Mouse (Mus musculus): ENCODE measurements at regions not wholly inside any gene's neighbourhood (a gene's known extent, or its start where the extent isn't known, plus 50 kb on each side); places are given as distances from the start of the nearest gene placed in this dataset.

GRCm38 (mm10) chr15:28081147-28081546 lies 55.5 kb upstream of the Trio start:
- no peak for DNase-seq

GRCm38 (mm10) chr15:28082411-28082810 lies 56.8 kb upstream of the Trio start:
- no peak for DNase-seq

DNA sequence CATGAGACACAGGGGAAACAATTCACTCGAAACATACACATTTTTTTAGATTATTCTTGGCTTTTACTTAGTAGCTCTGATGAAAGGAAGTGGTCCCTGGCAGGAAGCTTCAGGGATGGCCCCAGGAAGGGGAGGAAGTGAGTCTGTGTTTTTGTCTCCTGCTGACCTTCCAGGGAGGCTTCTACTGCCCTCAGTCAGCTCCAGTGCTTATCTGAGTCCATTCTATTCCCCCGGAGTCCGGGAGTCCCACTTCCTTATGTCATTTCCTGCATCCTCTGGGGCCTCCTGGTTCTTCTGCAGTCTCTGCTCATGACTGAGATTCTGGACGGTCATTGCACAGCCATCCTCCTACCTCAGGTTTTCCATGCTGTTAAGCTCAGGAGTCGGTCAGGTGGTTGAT lies 80.3 kb upstream of the Trio start:
- no peak for DNase-seq

DNA sequence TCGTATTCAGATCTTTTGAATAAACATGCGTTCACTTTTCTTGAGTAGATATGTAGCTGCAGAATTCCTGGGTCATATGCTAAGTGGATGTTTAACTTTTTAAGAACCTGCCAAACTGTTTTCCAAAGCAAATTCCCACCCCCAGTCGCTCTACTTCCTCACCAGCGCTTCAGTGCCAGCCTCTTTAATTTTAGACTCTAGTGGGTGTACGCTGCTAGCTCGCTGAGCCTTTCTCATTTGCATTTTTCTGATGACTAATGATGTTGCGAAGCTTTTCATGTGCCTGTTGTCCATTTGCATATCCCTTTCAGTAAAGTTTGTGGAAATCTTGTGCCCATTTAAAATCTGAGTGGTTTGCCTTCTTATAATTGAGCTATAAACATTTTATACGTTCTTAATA lies 84.3 kb upstream of the Trio start:
- DNase-seq = peak; percentile 64

DNA sequence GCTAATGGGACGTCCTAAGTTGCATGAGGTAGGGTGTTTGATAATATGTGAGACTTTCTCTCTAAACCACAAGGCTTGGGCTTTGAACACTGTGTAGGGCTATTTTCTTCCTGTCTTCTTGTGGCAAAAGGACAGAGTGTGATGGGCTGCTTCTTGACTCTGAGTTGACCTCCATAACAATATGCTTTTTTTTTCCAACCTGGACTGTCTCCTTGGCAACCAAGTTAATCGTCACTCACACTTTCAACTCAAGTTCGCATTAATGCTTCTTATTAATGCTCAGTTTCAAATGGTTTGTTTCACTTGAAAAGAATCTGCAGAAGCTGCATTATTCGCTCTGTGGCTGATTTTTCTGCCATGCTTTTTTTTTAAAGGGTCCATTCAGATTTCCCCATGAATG lies 87.8 kb upstream of the Trio start:
- DNase-seq = peak; percentile 73

DNA sequence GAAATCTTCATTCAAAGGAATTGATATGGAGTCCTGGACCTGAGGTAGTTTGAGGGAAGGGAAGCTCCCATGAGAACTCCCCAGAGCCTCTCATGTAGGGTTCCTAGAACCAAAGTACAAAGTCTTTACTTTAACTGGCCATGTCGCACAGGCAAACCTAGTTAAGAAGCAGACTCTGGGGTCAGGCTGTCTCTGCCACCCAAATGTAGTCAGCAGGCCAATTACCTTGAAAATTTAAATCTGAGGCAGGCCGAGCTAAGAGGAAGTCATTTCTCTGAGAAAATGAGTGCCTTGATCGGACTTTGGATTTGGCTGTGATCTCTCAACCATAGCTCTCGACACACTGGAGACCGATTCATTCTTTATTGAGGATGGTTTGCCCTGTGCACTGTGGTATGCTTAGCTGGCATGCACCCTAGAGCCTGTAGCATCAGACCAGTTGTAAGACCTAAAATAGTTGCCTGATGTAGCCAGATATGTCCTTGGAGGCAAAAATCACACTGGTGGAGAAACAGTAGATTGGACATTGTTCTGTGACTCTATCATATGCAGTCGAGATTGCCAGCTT lies 88.6 kb upstream of the Trio start:
- DNase-seq = peak; percentile 85

- DNase-seq = no peak
These were observed 76.7 kb upstream of the Dnah5 start for GRCm38 (mm10) chr15:28126846-28127245.

- DNase-seq = no peak
These were observed 74.0 kb upstream of the Dnah5 start for GRCm38 (mm10) chr15:28129536-28129935.

DNA sequence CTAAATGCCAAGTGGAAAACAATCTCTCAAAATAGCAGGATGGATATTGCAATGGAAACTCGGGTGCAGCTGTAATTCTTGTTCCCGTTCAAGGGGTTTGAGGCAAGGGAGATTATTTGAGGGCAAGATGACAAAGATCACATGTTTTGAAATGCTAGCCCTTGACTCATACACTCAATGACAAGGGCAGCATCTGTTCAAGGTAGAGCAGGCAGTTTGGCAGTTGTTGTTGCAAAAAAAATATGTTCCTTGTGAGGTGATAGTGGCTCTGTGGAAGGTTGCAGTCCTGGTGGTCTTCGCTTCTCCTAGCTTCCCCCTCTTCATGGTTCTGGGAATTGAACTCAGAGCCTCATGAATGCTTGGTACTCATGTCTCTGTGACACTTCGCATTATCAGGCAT lies 72.0 kb upstream of the Dnah5 start:
- DNase-seq = no peak

DNA sequence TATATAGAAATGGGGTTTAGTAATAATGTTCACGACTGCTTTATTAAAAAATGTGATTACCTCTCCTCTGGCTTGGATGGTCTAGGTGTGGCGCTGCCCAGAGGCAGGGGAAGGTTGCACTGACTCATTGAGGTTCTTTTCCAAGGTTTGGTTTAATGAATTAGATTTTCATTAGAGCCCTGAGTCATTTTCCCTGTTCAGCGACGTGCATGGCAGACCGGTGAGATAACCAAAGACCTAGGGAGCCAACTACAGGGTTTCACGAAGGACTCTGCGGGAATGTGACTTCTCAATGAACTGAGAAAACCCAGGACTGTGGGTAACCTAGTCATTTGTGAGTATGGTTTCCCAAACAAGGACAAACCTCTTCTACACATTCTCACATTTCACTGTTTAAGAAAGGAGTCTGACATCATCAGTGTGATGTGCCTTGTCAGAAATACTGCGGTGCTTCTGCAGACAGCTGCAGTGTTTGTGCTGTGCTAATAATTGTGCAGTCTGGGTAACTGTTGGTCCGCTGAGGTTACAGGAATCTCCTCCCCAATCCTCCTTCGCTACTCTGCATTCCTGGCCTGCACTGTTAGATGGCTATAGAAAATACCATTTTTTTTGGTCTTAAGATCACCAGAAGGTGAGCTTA lies 70.3 kb upstream of the Dnah5 start:
- no peak for DNase-seq

DNA sequence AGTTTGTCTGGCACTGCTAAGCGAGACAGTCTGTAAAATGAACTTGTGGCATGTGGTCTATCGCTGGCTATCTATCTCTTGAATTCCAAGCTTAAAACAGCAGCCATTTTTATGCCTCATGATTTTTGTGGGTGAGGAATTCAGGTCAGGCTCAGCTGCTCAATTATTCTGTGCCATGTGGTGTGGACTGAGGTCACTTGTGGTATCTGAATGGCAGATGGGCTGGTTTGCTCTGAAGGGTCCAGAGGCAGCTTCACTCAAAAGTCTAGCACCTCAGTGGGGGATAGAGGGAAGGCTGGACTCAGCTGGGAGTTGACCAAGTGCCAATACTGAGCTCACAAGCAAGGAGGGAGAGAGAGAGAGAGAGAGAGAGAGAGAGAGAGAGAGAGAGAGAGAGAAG lies 69.3 kb upstream of the Dnah5 start:
- no peak for DNase-seq

DNA sequence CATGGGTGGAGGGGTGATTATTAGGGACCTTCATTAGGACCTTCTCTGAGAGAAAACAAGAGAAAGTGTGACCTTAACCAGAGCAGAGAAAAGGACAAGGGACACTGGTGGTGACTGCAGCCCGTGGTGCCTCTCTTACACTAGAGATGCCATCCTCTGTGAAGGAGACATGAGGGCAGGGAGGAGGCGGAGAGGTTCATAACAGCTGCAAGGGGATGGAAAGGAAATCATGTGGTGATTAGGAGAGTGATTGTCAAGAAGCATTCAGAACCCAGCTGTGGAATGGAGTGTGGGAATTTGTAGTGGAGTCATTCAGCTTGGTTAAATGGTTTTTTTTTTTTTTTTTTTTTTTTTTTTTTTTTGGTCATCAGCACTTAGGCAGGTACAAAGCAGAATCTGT lies 64.7 kb upstream of the Dnah5 start:
- DNase-seq = no peak

GRCm38 (mm10) chr15:28140301-28140700 lies 63.3 kb upstream of the Dnah5 start:
- DNase-seq = no peak

DNA sequence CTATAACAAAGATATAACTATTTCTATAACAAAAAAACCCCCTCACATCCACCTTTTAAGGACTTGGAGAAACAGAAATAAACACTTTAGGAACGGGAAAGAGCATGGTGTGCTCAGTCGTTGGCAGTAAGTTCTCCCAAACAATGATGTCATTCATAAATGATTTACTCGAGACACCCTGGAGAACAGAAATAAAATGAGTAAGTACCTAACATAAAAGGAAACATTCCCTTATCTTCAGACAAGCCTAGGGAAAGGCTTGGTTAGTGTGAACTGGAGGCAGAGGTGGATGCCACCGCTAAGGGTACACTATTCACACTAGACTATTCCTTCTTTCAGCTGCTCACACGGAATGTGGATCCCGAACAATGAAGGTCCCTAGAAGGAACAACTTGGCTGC lies 62.2 kb upstream of the Dnah5 start:
- peak; percentile 52 for DNase-seq

- DNase-seq = no peak
These were observed 59.3 kb upstream of the Dnah5 start for GRCm38 (mm10) chr15:28144217-28144616.

DNA sequence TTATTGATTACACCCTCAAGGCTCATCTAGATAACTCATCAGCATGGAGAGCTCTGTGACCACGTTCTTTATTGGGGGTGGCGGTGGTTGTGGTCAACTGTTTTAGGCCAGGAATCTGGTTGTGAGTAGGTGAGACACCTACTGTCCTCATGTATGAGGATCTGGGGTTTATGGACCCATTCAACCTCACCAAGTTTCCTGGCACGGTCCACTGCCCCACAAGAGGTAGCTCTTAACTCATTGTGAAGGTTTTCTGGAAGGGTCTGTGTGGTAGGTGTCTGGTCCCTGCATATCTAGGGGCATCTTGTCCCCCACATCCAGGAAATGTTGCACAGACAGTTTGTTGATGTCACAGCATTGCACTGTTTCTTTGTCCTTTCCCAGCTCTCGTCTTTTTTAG lies 58.7 kb upstream of the Dnah5 start:
- no peak for DNase-seq

DNA sequence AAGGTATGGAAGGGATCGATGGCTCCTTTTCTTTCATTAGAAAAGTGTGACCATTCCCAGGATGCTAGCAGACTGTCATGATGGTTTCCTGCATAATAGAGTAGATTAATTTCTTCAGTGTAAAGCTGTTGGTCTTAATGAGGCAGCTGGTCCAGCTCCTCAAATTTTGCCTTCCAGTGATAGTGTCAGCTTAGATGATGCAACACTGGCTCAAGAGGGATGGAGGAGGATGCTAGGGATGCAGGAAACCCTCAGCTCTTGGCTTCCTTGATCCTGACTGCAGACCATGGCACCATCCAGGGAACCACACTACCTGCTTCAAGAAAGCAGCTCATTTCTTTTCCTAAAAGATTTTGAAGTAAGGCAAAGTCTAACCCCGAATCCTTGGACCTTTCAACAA lies 51.9 kb upstream of the Dnah5 start:
- DNase-seq = no peak

All from kidney, adult 9 months (tissue).